Mouse (Mus musculus): Measurements from ENCODE around the gene Gm21953. TPM values are rescaled to one million over a fixed set of nuclear protein-coding genes. Genes with fewer than 3 reads are reported as not detected.
"Not testable (repeated sequence)": the region's sequence is repeated elsewhere in the genome, so short reads cannot be mapped to it uniquely, and the experiment has no call there.

Gene Gm21953
- not detected for polyA plus RNA-seq (2012; fragmentation: generic; extraction: Trizol)
- long read RNA-seq, experiment 1, result 0 reads
- long read RNA-seq, experiment 2, result 0 reads

DNA sequence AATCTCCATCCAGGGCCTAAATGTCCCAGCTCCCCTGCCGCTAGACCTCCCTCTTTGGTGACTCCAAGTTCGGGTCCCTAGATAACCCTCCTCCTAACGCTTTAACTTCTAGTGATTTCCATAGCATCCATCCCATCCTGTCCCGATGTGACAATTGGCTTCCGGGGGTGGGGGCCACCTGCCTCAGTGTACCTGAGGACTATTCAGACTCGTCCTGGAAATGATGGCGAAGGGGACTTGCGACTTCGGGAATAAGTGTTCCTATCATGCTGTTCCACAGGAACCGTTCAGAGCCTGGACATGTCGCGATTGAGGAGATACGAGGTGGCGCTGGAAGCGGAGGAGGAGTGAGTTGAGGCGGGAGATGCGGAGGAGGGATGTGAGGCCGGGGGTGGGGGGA lies at the start of gene Gm21953:
Gene Gm21953, plus strand, starts transcription at position 301 of the 400 bp plus-strand sequence.
- H3K79me2 ChIP-seq (ENCODE audit: control insufficient read depth, insufficient read depth); H3ac ChIP-seq (ENCODE audit: control insufficient read depth, insufficient read length, low read depth); H3K27me3 ChIP-seq (ENCODE audit: control insufficient read depth, insufficient read depth, insufficient read length); H3K79me3 ChIP-seq (ENCODE audit: low read depth); H3K36me3 ChIP-seq (ENCODE audit: control insufficient read depth, insufficient read depth); H3K4me3 ChIP-seq (ENCODE audit: insufficient read depth, poor library complexity, severe bottlenecking): not testable (repeated sequence)

- not testable (repeated sequence) for H3K4me3 ChIP-seq (ENCODE audit: insufficient read depth, poor library complexity, severe bottlenecking)
Measured at GRCm38 (mm10) chr4:42255467-42255866, 38.6 kb upstream of the Gm21953 start, which contains the start of gene Ccl21b. Gene Ccl21b, plus strand, starts transcription at chr4:42255767.

DNA sequence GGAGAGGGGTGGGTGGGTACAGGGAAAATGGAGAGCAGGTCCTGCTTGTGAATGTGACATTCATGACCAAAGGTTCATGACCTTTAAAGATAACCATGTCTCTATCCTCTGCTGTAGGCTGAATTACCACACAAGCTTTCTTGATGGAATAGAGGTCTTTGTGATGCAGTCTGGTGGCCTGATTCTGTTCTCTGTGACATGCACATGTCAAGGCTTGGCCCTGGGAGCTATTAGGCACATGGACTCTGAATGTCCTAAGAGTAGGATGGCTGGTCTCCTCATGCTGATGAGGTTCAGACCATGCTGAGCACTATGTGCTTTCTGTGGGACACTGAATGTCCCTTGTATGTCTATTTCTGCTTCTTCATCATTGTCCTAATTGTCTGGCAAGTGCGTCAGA lies 24.0 kb downstream of the Gm21953 start, which contains the start of gene Fam205a3:
Gene Fam205a3, plus strand, starts transcription at position 301 of the 400 bp plus-strand sequence.
- H3K27me3 ChIP-seq (ENCODE audit: control insufficient read depth, insufficient read depth, insufficient read length); H3K36me3 ChIP-seq (ENCODE audit: control insufficient read depth, insufficient read depth); H3K79me2 ChIP-seq (ENCODE audit: control insufficient read depth, insufficient read depth); H3ac ChIP-seq (ENCODE audit: control insufficient read depth, insufficient read length, low read depth); H3K4me3 ChIP-seq (ENCODE audit: insufficient read depth, poor library complexity, severe bottlenecking); H3K79me3 ChIP-seq (ENCODE audit: low read depth): not testable (repeated sequence)

More at GRCm38 (mm10) chr4:42255467-42255866, 38.6 kb upstream of the Gm21953 start, which contains the start of gene Ccl21b:
- not testable (repeated sequence) for H3K36me3 ChIP-seq (ENCODE audit: control insufficient read depth, insufficient read depth); H3K27me3 ChIP-seq (ENCODE audit: control insufficient read depth, insufficient read depth, insufficient read length); H3K79me2 ChIP-seq (ENCODE audit: control insufficient read depth, insufficient read depth); H3K79me3 ChIP-seq (ENCODE audit: low read depth); H3ac ChIP-seq (ENCODE audit: control insufficient read depth, insufficient read length, low read depth)

Other genes with a start within 250 kb of the Gm21953 start
- not detected for gene Gm3893, start 203.1 kb upstream of the Gm21953 start, polyA plus RNA-seq (2012; fragmentation: generic; extraction: Trizol)
- gene Gm13304, start 179.4 kb upstream of the Gm21953 start, polyA plus RNA-seq (2012; fragmentation: generic; extraction: Trizol), result not detected
- gene Gm13306, start 140.8 kb upstream of the Gm21953 start, polyA plus RNA-seq (2012; fragmentation: generic; extraction: Trizol), result not detected
- gene Gm13305, start 125.7 kb upstream of the Gm21953 start, polyA plus RNA-seq (2012; fragmentation: generic; extraction: Trizol), result not detected
- gene Gm10600, start 53.6 kb upstream of the Gm21953 start, polyA plus RNA-seq (2012; fragmentation: generic; extraction: Trizol), result not detected
- not detected for gene Ccl21b, start 38.5 kb upstream of the Gm21953 start, polyA plus RNA-seq (2012; fragmentation: generic; extraction: Trizol)
- gene Fam205a3, start 24.1 kb downstream of the Gm21953 start, polyA plus RNA-seq (2012; fragmentation: generic; extraction: Trizol), result not detected
- not detected for gene Gm21586, start 145.1 kb downstream of the Gm21953 start, polyA plus RNA-seq (2012; fragmentation: generic; extraction: Trizol)
- not detected for gene Gm2163, start 172.5 kb downstream of the Gm21953 start, polyA plus RNA-seq (2012; fragmentation: generic; extraction: Trizol)
- not detected for gene Fam205a2, start 233.9 kb downstream of the Gm21953 start, polyA plus RNA-seq (2012; fragmentation: generic; extraction: Trizol)